Mouse (Mus musculus) 3134 (cell line): ENCODE data around the gene Il10rb.

Experiments used
- DNase-seq: peaks from one replicate; pipeline ENCODE4 v3.0.0-alpha.2; 2011; ENCODE audit warnings: low spot score; ENCODE audit not compliant: insufficient read length; ENCODE audit errors: extremely low read depth

Il10rb gene

GRCm38 (mm10) chr16:91448088-91448487 lies 42.1 kb downstream of the Il10rb start:
- DNase-seq, result no peak

- DNase-seq, result no peak
Observed at GRCm38 (mm10) chr16:91448895-91449294, 42.9 kb downstream of the Il10rb start.

- no peak for DNase-seq
Observed at GRCm38 (mm10) chr16:91450137-91451064, 44.4 kb downstream of the Il10rb start.

- DNase-seq, result no peak
Observed at GRCm38 (mm10) chr16:91451949-91452348, 46.0 kb downstream of the Il10rb start.

GRCm38 (mm10) chr16:91452363-91452896 lies 46.5 kb downstream of the Il10rb start:
- peak; percentile 51 for DNase-seq

- DNase-seq, result no peak
Observed at GRCm38 (mm10) chr16:91455868-91456267, 49.9 kb downstream of the Il10rb start.

GRCm38 (mm10) chr16:91458301-91458746 lies 52.4 kb downstream of the Il10rb start:
- DNase-seq, result no peak

- no peak for DNase-seq
Observed at GRCm38 (mm10) chr16:91458976-91459375, 53.0 kb downstream of the Il10rb start.

GRCm38 (mm10) chr16:91459396-91459795 lies 53.4 kb downstream of the Il10rb start:
- no peak for DNase-seq

GRCm38 (mm10) chr16:91459841-91460370 lies 53.9 kb downstream of the Il10rb start:
- no peak for DNase-seq

- DNase-seq, result no peak
Observed at GRCm38 (mm10) chr16:91461066-91461638, 55.2 kb downstream of the Il10rb start.

GRCm38 (mm10) chr16:91461773-91462181 lies 55.8 kb downstream of the Il10rb start:
- no peak for DNase-seq

- DNase-seq, result no peak
Observed at GRCm38 (mm10) chr16:91462644-91463043, 56.7 kb downstream of the Il10rb start.

GRCm38 (mm10) chr16:91463400-91463799 lies 57.4 kb downstream of the Il10rb start:
- no peak for DNase-seq

- DNase-seq, result no peak
Observed at GRCm38 (mm10) chr16:91463836-91464400, 58.0 kb downstream of the Il10rb start.

GRCm38 (mm10) chr16:91464594-91465504 lies 58.9 kb downstream of the Il10rb start:
- DNase-seq, result no peak

GRCm38 (mm10) chr16:91465505-91466240 lies 59.7 kb downstream of the Il10rb start:
- DNase-seq, result no peak

GRCm38 (mm10) chr16:91466566-91466965 lies 60.6 kb downstream of the Il10rb start:
- DNase-seq, result no peak

- no peak for DNase-seq
Observed at GRCm38 (mm10) chr16:91470470-91470869, 64.5 kb downstream of the Il10rb start.
